Mouse (Mus musculus): ENCODE measurements around the gene Klre1. TPM values are rescaled to one million over a fixed set of nuclear protein-coding genes. Genes with fewer than 3 reads are reported as not detected.
"Not testable (repeated sequence)": the region's sequence is repeated elsewhere in the genome, so short reads cannot be mapped to it uniquely, and the experiment has no call there.

The Klre1 gene
- polyA plus RNA-seq, 1 experiment from 2014 or later: 0.74 TPM

DNA sequence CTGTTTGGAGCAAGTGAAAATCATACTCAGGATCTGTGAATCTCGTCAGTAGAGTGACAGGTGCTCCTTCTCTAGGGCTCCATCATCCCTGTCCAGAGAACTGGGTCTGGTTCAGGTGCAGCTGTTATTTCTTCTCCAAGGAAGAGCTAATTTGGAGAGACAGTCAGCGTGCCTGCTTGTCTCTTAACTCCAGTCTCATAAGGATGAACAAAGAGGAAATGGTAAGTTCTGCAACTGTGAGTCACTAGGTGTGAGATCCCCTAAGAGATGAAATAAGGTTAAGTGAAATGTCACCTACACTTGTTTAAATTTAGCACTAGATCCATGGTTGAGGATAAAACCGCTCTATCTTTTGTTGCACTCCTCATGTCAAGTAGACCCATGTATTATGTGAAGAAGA lies 5.3 kb downstream of the Klre1 start:
- no peak for DNase-seq (ENCODE audit: low spot score)

DNA sequence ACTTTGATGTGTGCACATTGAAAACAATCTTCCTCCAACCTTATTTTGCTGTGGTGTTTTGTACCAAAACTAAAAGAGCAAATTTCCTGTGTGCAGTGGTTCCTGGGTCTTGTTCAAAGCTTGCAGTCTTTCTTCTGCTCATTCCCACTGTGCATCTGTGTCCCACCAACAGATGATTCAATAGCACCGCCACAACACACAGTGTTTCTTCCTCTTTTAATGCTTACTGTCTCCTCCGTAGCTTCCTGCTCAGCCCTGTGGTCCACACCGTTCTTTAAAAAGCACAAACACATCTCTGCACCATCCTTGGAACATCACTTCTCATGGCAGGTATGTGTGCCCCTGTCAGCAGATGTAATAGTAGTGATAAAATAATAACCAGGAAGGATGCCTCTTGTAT lies 13.8 kb downstream of the Klre1 start, which contains the start of gene Klrd1:
Klrd1 (plus strand) TSS at position 275 of the 400 bp plus-strand sequence.
- peak; percentile 10 for DNase-seq (ENCODE audit: low spot score)

DNA sequence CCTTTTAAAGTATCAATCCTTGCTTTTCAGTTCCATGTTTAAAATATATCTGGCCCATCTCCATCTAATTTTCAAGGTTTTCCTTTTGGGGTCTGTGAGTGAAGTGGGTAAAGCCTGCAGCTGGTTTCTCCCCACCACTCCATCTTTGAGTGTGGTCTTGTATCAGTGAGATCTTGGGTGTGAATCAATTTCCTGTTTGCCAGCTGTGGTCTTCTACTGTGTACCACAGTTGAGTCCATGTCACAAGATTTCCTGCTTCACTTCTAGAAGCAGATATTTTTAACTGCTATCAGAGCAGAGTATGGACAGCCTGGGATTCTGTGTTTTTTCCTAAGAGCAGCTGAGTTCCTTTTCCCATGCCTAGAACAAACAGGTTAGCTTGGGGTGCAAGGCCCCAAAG lies 30.7 kb downstream of the Klre1 start:
- peak; percentile 27 for DNase-seq (ENCODE audit: low spot score)

DNA sequence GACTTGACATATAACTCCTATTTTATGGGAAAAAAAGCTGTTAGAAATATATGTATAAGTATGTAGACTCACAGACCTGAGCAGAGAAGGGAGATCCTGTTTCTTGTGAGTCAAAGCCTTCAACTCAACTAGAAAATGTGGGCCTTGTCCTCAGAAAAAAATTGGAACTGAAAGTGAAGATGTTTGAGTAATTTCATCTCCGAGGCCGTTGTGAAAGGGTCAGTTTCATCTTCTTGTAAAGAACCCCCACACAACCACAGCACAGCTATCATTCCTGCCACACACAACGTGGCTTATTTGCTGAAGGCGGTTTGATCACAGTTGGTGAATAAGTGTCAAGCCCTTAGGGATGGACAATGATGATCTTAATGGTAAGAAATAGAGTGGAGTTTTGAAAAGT lies 46.0 kb downstream of the Klre1 start, which contains the start of gene Klrk1:
Klrk1 (minus strand) TSS at position 130 of the 400 bp plus-strand sequence.
- DNase-seq (ENCODE audit: low spot score): no peak

DNA sequence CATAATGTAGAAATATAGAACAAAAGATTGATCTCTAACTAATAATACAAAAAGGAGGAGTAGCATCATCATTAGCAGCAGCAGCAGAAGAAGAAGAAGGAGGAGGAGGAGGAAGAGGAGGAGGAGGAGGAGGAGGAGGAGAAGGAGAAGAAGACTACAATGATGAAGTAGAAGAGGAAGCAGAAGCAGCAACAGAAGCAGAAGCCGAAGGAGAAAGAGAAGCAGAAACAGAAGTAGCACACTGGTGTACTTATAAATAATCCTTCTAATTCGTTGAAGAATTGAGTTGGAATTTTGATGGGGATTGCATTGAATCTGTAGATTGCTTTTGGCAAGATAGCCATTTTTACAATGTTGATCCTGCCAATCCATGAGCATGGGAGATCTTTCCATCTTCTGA lies 53.3 kb downstream of the Klre1 start:
- DNase-seq (ENCODE audit: low spot score): not testable (repeated sequence)

Other genes with a start within 250 kb of the Klre1 start
- gene 4922502D21Rik, start 246.1 kb upstream of the Klre1 start, polyA plus RNA-seq (2015; fragmentation: Nextera tagmentation; extraction: Ambion mirVana): 0.17 TPM in 1 of 2 replicates, not detected in the other
- gene Clec12a, start 235.2 kb upstream of the Klre1 start, polyA plus RNA-seq (2015; fragmentation: Nextera tagmentation; extraction: Ambion mirVana): 3.9 and 4.5 TPM in 2 replicates
- gene Clec12b, start 192.0 kb upstream of the Klre1 start, polyA plus RNA-seq (2015; fragmentation: Nextera tagmentation; extraction: Ambion mirVana): 0.15 and 0.46 TPM in 2 replicates
- 0.85 and 0.91 TPM in 2 replicates for gene Clec1b, start 180.6 kb upstream of the Klre1 start, polyA plus RNA-seq (2015; fragmentation: Nextera tagmentation; extraction: Ambion mirVana)
- 0.18 and 0.39 TPM in 2 replicates for gene Clec9a, start 169.0 kb upstream of the Klre1 start, polyA plus RNA-seq (2015; fragmentation: Nextera tagmentation; extraction: Ambion mirVana)
- gene Clec1a, start 125.9 kb upstream of the Klre1 start, polyA plus RNA-seq (2015; fragmentation: Nextera tagmentation; extraction: Ambion mirVana): 0.75 and 1.1 TPM in 2 replicates
- gene Olr1, start 70.7 kb upstream of the Klre1 start, polyA plus RNA-seq (2015; fragmentation: Nextera tagmentation; extraction: Ambion mirVana): 0.09 and 0.12 TPM in 2 replicates
- not detected in 2 replicates for gene Tmem52b, start 65.3 kb upstream of the Klre1 start, polyA plus RNA-seq (2015; fragmentation: Nextera tagmentation; extraction: Ambion mirVana)
- 32.0 and 34.1 TPM in 2 replicates for gene Gabarapl1, start 44.7 kb upstream of the Klre1 start, polyA plus RNA-seq (2015; fragmentation: Nextera tagmentation; extraction: Ambion mirVana)
- 9.1 and 12.2 TPM in 2 replicates for gene Klrd1, start 13.9 kb downstream of the Klre1 start, polyA plus RNA-seq (2015; fragmentation: Nextera tagmentation; extraction: Ambion mirVana)
- 4.5 and 4.8 TPM in 2 replicates for gene Klrk1, start 46.0 kb downstream of the Klre1 start, polyA plus RNA-seq (2015; fragmentation: Nextera tagmentation; extraction: Ambion mirVana)
- not detected in 2 replicates for gene Klrc3, start 65.4 kb downstream of the Klre1 start, polyA plus RNA-seq (2015; fragmentation: Nextera tagmentation; extraction: Ambion mirVana)
- 0.57 and 0.62 TPM in 2 replicates for gene Klrc2, start 82.8 kb downstream of the Klre1 start, polyA plus RNA-seq (2015; fragmentation: Nextera tagmentation; extraction: Ambion mirVana)
- 2.0 and 2.4 TPM in 2 replicates for gene Klrc1, start 101.1 kb downstream of the Klre1 start, polyA plus RNA-seq (2015; fragmentation: Nextera tagmentation; extraction: Ambion mirVana)
- not detected in 2 replicates for gene Klri1, start 139.2 kb downstream of the Klre1 start, polyA plus RNA-seq (2015; fragmentation: Nextera tagmentation; extraction: Ambion mirVana)
- 0.18 and 0.31 TPM in 2 replicates for gene Klri2, start 162.6 kb downstream of the Klre1 start, polyA plus RNA-seq (2015; fragmentation: Nextera tagmentation; extraction: Ambion mirVana)
- gene Gm156, start 206.4 kb downstream of the Klre1 start, polyA plus RNA-seq (2015; fragmentation: Nextera tagmentation; extraction: Ambion mirVana): 0.21 and 0.41 TPM in 2 replicates

Data from thymus, postnatal 0 days (tissue).